Mouse (Mus musculus) stomach, postnatal 0 days (tissue): ENCODE results near the gene Elovl7. TPM values are rescaled to one million over a fixed set of nuclear protein-coding genes. Genes with fewer than 3 reads are reported as not detected.
A peak's percentile ranks its signal among the peaks of the same experiment; 100 is the strongest.

Experiments
- ATAC-seq: fragments of 200-750 bp; cut with Nextera tagmentation; 2 replicates; pipeline ENCODE4 v1.8.0; 2017; ENCODE audit not compliant: low FRiP score, low TSS enrichment
- DNase-seq: peaks from one replicate; pipeline ENCODE4 v3.0.0-alpha.2; 2016; ENCODE audit warnings: low spot score
- H3K27ac ChIP-seq: fragments of 300-500 bp; sonication (generic); replicated peaks from 2 replicates; pipeline ENCODE4 v1.5.1; 2014; ENCODE audit warnings: mild to moderate bottlenecking, control low read depth
- H3K27me3 ChIP-seq: fragments of 300-500 bp; sonication (generic); 2 replicates; pipeline ENCODE4 v1.6.1; 2014; ENCODE audit warnings: low read length; ENCODE audit not compliant: control insufficient read depth, insufficient read depth
- H3K36me3 ChIP-seq: fragments of 300-500 bp; sonication (generic); 2 replicates; pipeline ENCODE4 v1.6.1; 2014; ENCODE audit warnings: low read length, mixed read lengths; ENCODE audit not compliant: control insufficient read depth, insufficient read depth
- H3K4me1 ChIP-seq: fragments of 300-500 bp; sonication (generic); replicated peaks from 2 replicates; pipeline ENCODE4 v1.6.1; 2014; ENCODE audit warnings: antibody characterized with exemption; ENCODE audit not compliant: control insufficient read depth, insufficient read depth
- H3K4me2 ChIP-seq: fragments of 300-500 bp; sonication (generic); replicated peaks from 2 replicates; pipeline ENCODE4 v1.6.1; 2014; ENCODE audit warnings: low read depth, mild to moderate bottlenecking, control low read depth, moderate library complexity
- H3K4me3 ChIP-seq: fragments of 300-500 bp; sonication (generic); 2 replicates; pipeline ENCODE4 v1.5.1; 2014; ENCODE audit warnings: low read depth, low read length, control low read depth
- H3K9ac ChIP-seq: fragments of 300-500 bp; sonication (generic); 2 replicates; pipeline ENCODE4 v1.6.1; 2014; ENCODE audit warnings: mild to moderate bottlenecking, low read length, control low read depth, mixed read lengths
- H3K9me3 ChIP-seq: fragments of 300-500 bp; sonication (generic); 2 replicates; pipeline ENCODE4 v1.6.1; 2016; ENCODE audit warnings: low read length; ENCODE audit not compliant: control insufficient read depth
- CTCF ChIP-seq: IDR thresholded peaks from 2 replicates; pipeline ENCODE4 v1.5.1; 2016; ENCODE audit warnings: antibody characterized with exemption, low read depth, mild to moderate bottlenecking, moderate library complexity
- EP300 ChIP-seq: optimal IDR thresholded peaks from 2 replicates; pipeline ENCODE3; 2016; ENCODE audit warnings: antibody characterized with exemption
- WGBS: fragments of 180-500 bp; shearing (Covaris S2); extraction: QIAGEN DNeasy Blood & Tissue Kit; methylation state at CpG from one replicate; pipeline ENCODE4 v1.1.7; 2014; 5-methylcytosine and 5-hydroxymethylcytosine counted together
- polyA plus RNA-seq: library from polyadenylated mRNA; unstranded; fragments of >200 nt; fragmentation: Nextera tagmentation; extraction: Ambion mirVana; gene quantifications from 2 replicates; pipeline ENCODE4 v1.2.1, GENCODE M21; 2015

The Elovl7 gene
- polyA plus RNA-seq, 1 experiment from 2014 or later: 73.3 TPM

DNA sequence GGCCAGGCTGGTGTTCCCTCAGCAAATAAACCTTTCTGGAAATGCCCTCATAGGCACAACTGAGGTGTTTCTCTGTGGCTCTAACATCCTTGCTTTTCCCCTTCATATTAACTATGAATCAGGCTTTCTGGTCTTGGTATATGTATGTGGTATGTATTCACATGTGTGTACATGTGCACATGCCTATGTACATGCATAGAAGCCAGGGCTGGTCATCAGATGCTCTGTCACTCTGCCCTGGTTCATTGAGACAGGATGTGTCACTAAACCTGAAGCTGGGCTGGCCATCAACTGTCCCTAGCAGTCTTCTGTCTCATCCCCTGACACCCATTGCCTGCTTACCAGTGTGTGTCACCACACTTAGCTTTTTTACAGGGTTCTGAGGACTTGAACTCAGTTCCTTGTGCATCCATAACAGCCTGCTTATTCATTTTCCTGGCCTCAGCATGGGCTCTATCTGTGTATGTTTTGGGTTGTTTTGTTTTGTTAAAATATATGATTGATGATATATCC, 29.4 kb upstream of the Elovl7 start:
- Histone ChIP-seq H3K9me3 (no peaks in the 10 kb centered on the region), H3K4me1 (no peaks in the 10 kb centered on the region), H3K4me3 (no peak overlapping the region), H3K27me3 (no peaks in the 10 kb centered on the region), H3K4me2 (no peak overlapping the region), H3K9ac (no peak overlapping the region), H3K27ac (no peak overlapping the region), H3K36me3 (peaks cover 6% of the 10 kb centered on the region; the same call in 1 of the 2 replicates)
- TF ChIP-seq EP300: no peak
- no peak for TF ChIP-seq CTCF
- DNase-seq (no peak), ATAC-seq (no peak)

DNA sequence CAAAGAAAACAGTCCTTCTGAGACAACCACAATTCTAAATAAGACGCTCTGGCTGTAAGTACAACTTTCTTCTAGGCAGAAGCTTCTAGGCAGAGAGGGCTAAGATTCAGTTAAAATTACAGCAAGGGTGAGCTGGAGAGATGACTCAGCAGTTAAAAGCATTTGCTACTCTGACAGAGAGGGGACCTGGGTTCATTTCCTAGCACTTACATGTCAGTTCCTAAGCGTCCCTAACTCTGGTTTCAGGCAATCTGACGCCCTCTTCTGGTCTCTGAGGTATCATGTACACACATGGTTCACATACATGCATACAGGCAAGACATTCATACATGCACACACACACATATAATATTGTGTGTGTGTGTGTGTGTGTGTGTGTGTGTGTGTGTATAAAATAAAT, 28.7 kb upstream of the Elovl7 start:
- H3K4me3 ChIP-seq: no peak overlapping the region
- TF ChIP-seq EP300 (no peak), CTCF (0 out of 2 replicates have a peak, but pooled peaks have one; percentile 4)
- WGBS: 94% methylated on average over 3 of the region's 3 CpGs
- DNase-seq (no peak), ATAC-seq (no peak)
- no peaks in the 10 kb centered on the region for H3K4me1 ChIP-seq
- no peak overlapping the region for H3K9ac ChIP-seq
- H3K36me3 ChIP-seq: peaks cover 5% of the 10 kb centered on the region; the same call in 1 of the 2 replicates
- H3K27ac ChIP-seq: no peak overlapping the region
- no peak overlapping the region for H3K4me2 ChIP-seq
- H3K27me3 ChIP-seq: no peaks in the 10 kb centered on the region
- H3K9me3 ChIP-seq: no peaks in the 10 kb centered on the region

DNA sequence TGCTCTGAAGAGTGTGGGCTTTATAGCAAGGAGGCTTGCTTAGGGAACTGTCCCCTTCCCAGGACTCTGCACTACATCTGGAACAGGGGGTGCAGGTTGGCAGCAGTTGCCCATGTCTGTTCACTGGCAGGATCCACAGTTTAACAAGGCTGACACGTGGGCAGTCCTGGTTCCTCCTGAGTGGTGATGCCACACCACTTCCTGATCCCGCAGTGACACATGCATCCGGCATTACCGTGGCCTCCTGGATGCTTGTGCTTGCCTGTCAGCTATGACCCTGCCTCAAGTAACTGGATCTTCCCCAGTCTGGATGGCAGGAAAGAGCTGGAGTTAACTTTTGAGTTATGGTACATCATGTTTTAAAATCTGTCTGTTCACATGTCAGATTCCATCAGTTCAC, 26.2 kb upstream of the Elovl7 start:
- Histone ChIP-seq H3K4me2 (no peak overlapping the region), H3K36me3 (no peaks in the 10 kb centered on the region; the same call in 1 of the 2 replicates), H3K9ac (no peak overlapping the region), H3K4me1 (no peaks in the 10 kb centered on the region), H3K27me3 (no peaks in the 10 kb centered on the region), H3K4me3 (no peak overlapping the region), H3K27ac (no peak overlapping the region), H3K9me3 (no peaks in the 10 kb centered on the region)
- ATAC-seq (no peak), DNase-seq (no peak)
- no peak for TF ChIP-seq EP300
- no peak for TF ChIP-seq CTCF
- WGBS: 87% methylated on average over 4 of the region's 4 CpGs

- ATAC-seq (peak; percentile 74), DNase-seq (peak; percentile 72)
- peaks cover 4% of the 10 kb centered on the region; the same call in 1 of the 2 replicates for H3K36me3 ChIP-seq
- H3K9ac ChIP-seq: no peak overlapping the region
- no peak overlapping the region for H3K4me3 ChIP-seq
- H3K4me1 ChIP-seq: no peaks in the 10 kb centered on the region
- no peaks in the 10 kb centered on the region for H3K27me3 ChIP-seq
- TF ChIP-seq EP300: no peak
- peak; percentile 89 for TF ChIP-seq CTCF
- H3K27ac ChIP-seq: no peak overlapping the region
- H3K4me2 ChIP-seq: no peak overlapping the region
- WGBS: 47% methylated on average over 11 of the region's 11 CpGs
- H3K9me3 ChIP-seq: no peaks in the 10 kb centered on the region
These were observed 23.0 kb upstream of the Elovl7 start for GRCm38 (mm10) chr13:108191074-108191720.

DNA sequence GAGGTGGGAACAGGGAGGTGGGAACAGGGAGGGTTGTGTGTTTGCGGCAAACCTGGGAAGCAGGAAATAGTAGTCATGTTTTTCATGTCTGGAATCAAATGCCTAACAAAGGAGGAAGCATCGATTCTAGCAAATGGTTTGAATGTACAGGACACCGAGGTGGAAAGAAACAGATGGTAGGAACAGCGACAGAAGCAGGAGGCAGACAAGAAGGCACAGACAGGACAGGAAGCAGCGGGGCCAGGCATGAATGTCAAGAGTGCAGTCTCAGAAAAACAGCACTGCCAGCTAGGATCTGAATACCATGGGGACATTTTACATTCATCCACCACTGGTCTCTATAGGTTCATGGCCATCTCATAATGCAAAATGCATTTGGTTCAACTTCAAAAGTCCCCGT, 18.7 kb upstream of the Elovl7 start:
- no peak for DNase-seq
- H3K27ac ChIP-seq: no peak overlapping the region
- H3K9ac ChIP-seq: no peak overlapping the region
- TF ChIP-seq CTCF (no peak), EP300 (no peak)
- H3K4me1 ChIP-seq: no peaks in the 10 kb centered on the region
- H3K4me3 ChIP-seq: no peak overlapping the region
- no peak overlapping the region for H3K4me2 ChIP-seq
- no peaks in the 10 kb centered on the region for H3K27me3 ChIP-seq
- H3K36me3 ChIP-seq: peaks cover 4% of the 10 kb centered on the region; the same call in 1 of the 2 replicates
- 92% methylated on average over 6 of the region's 6 CpGs for WGBS
- no peak for ATAC-seq
- no peaks in the 10 kb centered on the region for H3K9me3 ChIP-seq

DNA sequence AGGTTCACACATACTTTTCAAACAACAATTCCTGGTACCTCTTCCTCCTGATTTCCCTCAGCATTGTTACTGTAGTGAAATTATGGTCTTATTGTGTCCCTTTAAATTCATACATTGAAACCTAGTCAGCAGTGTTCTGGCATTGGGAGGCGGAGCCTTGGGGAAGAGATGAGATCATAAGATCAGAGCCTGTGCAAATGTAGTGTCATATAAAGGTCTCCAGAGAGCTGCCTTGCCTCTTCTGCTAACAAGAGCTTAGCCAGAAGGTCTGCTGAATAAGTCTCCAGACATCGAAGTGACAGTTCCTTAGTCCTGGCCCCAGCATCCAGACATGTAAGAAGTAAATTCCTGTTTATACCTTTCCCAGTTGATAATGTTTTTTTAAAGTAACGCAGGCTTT, 9.3 kb upstream of the Elovl7 start:
- H3K36me3 ChIP-seq: no peaks in the 10 kb centered on the region
- H3K4me3 ChIP-seq: no peak overlapping the region
- ATAC-seq (no peak), DNase-seq (no peak)
- WGBS: 76% methylated on average over 3 of the region's 3 CpGs
- no peaks in the 10 kb centered on the region for H3K4me1 ChIP-seq
- H3K9me3 ChIP-seq: no peaks in the 10 kb centered on the region
- no peaks in the 10 kb centered on the region for H3K27me3 ChIP-seq
- no peak overlapping the region for H3K4me2 ChIP-seq
- no peak overlapping the region for H3K27ac ChIP-seq
- TF ChIP-seq EP300 (no peak), CTCF (no peak)
- no peak overlapping the region for H3K9ac ChIP-seq
